Mouse (Mus musculus) intestine, postnatal 0 days (tissue): ENCODE measurements around the gene Adamtsl4. TPM values are rescaled to one million over a fixed set of nuclear protein-coding genes. Genes with fewer than 3 reads are reported as not detected.
"Not testable (repeated sequence)": the region's sequence is repeated elsewhere in the genome, so short reads cannot be mapped to it uniquely, and the experiment has no call there.

Source experiments
- ATAC-seq: fragments of 200-750 bp; cut with Nextera tagmentation; 2 replicates; pipeline ENCODE4 v1.8.0; 2017; ENCODE audit warnings: mild to moderate bottlenecking, moderate TSS enrichment, moderate library complexity
- H3K27ac ChIP-seq: fragments of 300-500 bp; sonication (generic); 2 replicates; pipeline ENCODE4 v1.5.1; 2014; ENCODE audit warnings: mild to moderate bottlenecking, low read depth, low read length, moderate library complexity
- H3K27me3 ChIP-seq: fragments of 300-500 bp; sonication (generic); replicated peaks from 2 replicates; pipeline ENCODE4 v1.6.1; 2014; ENCODE audit warnings: low read length, mixed read lengths; ENCODE audit not compliant: control insufficient read depth, insufficient read depth
- H3K36me3 ChIP-seq: fragments of 300-500 bp; sonication (generic); 2 replicates; pipeline ENCODE4 v1.6.1; 2014; ENCODE audit warnings: mild to moderate bottlenecking, moderate library complexity; ENCODE audit not compliant: control insufficient read depth, insufficient read depth
- H3K4me1 ChIP-seq: fragments of 300-500 bp; sonication (generic); replicated peaks from 2 replicates; pipeline ENCODE4 v1.6.1; 2014; ENCODE audit warnings: antibody characterized with exemption, low read length, mixed read lengths; ENCODE audit not compliant: control insufficient read depth, insufficient read depth
- H3K4me2 ChIP-seq: fragments of 300-500 bp; sonication (generic); replicated peaks from 2 replicates; pipeline ENCODE4 v1.6.1; 2014; ENCODE audit warnings: low read depth, mild to moderate bottlenecking, moderate library complexity
- H3K4me3 ChIP-seq: fragments of 300-500 bp; sonication (generic); 2 replicates; pipeline ENCODE4 v1.5.1; 2014; ENCODE audit warnings: low read depth, low read length
- H3K9ac ChIP-seq: fragments of 300-500 bp; sonication (generic); 2 replicates; pipeline ENCODE4 v1.6.1; 2014; ENCODE audit warnings: mild to moderate bottlenecking, low read depth, low read length
- H3K9me3 ChIP-seq: fragments of 300-500 bp; sonication (generic); 2 replicates; pipeline ENCODE4 v1.6.1; 2016; ENCODE audit warnings: mixed run types; ENCODE audit not compliant: control insufficient read depth
- CTCF ChIP-seq: sonication (generic); IDR thresholded peaks from 2 replicates; pipeline ENCODE4 v1.5.1; 2016; ENCODE audit warnings: low read depth, mild to moderate bottlenecking, control low read depth, antibody characterized with exemption, moderate library complexity
- WGBS: fragments of 180-500 bp; shearing (Covaris S2); extraction: QIAGEN DNeasy Blood & Tissue Kit; methylation state at CpG from one replicate; pipeline ENCODE4 v1.1.7; 2014; 5-methylcytosine and 5-hydroxymethylcytosine counted together
- polyA plus RNA-seq: library from polyadenylated mRNA; unstranded; fragments of >200 nt; fragmentation: Nextera tagmentation; extraction: Ambion mirVana; gene quantifications from 2 replicates; pipeline ENCODE4 v1.2.1, GENCODE M21; 2015

Adamtsl4 gene
- polyA plus RNA-seq, 1 experiment from 2014 or later, result 3.8 TPM

GRCm38 (mm10) chr3:95657711-95658110 lies 30.0 kb downstream of the Adamtsl4 start:
- Histone ChIP-seq H3K4me1 (peaks cover 4% of the 10 kb centered on the region; the same call in 1 of the 2 replicates), H3K9ac (peak overlapping the region; percentile 99; the same call in 1 of the 2 replicates), H3K4me3 (no peak overlapping the region), H3K36me3 (peaks cover 12% of the 10 kb centered on the region; the same call in 1 of the 2 replicates), H3K27ac (peak overlapping the region; percentile 99; the same call in 1 of the 2 replicates), H3K4me2 (peak overlapping the region; percentile 71), H3K27me3 (no peaks in the 10 kb centered on the region), H3K9me3 (no peaks in the 10 kb centered on the region)
- no peak for TF ChIP-seq CTCF
- no peak for ATAC-seq
- 78% methylated on average over 3 of the region's 3 CpGs for WGBS

- Histone ChIP-seq H3K4me1 (peaks cover 4% of the 10 kb centered on the region; the same call in 1 of the 2 replicates), H3K9ac (no peak overlapping the region), H3K9me3 (no peaks in the 10 kb centered on the region), H3K27ac (no peak overlapping the region), H3K36me3 (peaks cover 12% of the 10 kb centered on the region; the same call in 1 of the 2 replicates), H3K4me2 (no peak overlapping the region), H3K4me3 (no peak overlapping the region), H3K27me3 (no peaks in the 10 kb centered on the region)
- ATAC-seq, result no peak
- no peak for TF ChIP-seq CTCF
- 82% methylated on average over 3 of the region's 3 CpGs for WGBS
These were observed 30.6 kb downstream of the Adamtsl4 start for GRCm38 (mm10) chr3:95657108-95657507.

GRCm38 (mm10) chr3:95655437-95655836 lies 32.3 kb downstream of the Adamtsl4 start:
- Histone ChIP-seq H3K36me3 (0 out of 2 replicates have a peak, but pooled peaks cover 4% of the 10 kb centered on the region), H3K4me3 (no peak overlapping the region), H3K4me1 (peaks cover 4% of the 10 kb centered on the region; the same call in 1 of the 2 replicates), H3K9ac (no peak overlapping the region), H3K27ac (0 out of 2 replicates have a peak overlapping the region, but pooled peaks have one; percentile 10), H3K4me2 (no peak overlapping the region), H3K9me3 (no peaks in the 10 kb centered on the region), H3K27me3 (no peaks in the 10 kb centered on the region)
- ATAC-seq, result no peak
- no peak for TF ChIP-seq CTCF
- WGBS, result 78% methylated on average over 5 of the region's 5 CpGs

- 85% methylated on average over 3 of the region's 3 CpGs for WGBS
- not testable (repeated sequence) for H3K27me3 ChIP-seq, H3K4me3 ChIP-seq, H3K27ac ChIP-seq, H3K4me2 ChIP-seq, ATAC-seq, H3K9ac ChIP-seq, H3K4me1 ChIP-seq, H3K36me3 ChIP-seq, H3K9me3 ChIP-seq
These were observed 33.3 kb downstream of the Adamtsl4 start for GRCm38 (mm10) chr3:95654371-95654770.

GRCm38 (mm10) chr3:95653473-95654034 lies 34.2 kb downstream of the Adamtsl4 start:
- peaks cover 4% of the 10 kb centered on the region; the same call in 1 of the 2 replicates for H3K4me1 ChIP-seq
- TF ChIP-seq CTCF, result no peak
- H3K36me3 ChIP-seq, result no peaks in the 10 kb centered on the region
- peak; percentile 25 for ATAC-seq
- no peaks in the 10 kb centered on the region for H3K9me3 ChIP-seq
- WGBS, result 21% methylated on average over 11 of the region's 11 CpGs
- H3K9ac ChIP-seq, result no peak overlapping the region
- H3K4me3 ChIP-seq, result no peak overlapping the region
- H3K27ac ChIP-seq, result peak overlapping the region; percentile 11; the same call in 1 of the 2 replicates
- H3K27me3 ChIP-seq, result no peaks in the 10 kb centered on the region
- peak overlapping the region; percentile 6; the same call in 1 of the 2 replicates for H3K4me2 ChIP-seq

GRCm38 (mm10) chr3:95652871-95653270 lies 34.8 kb downstream of the Adamtsl4 start:
- no peak overlapping the region for H3K9ac ChIP-seq
- H3K27me3 ChIP-seq, result no peaks in the 10 kb centered on the region
- no peaks in the 10 kb centered on the region for H3K9me3 ChIP-seq
- H3K4me2 ChIP-seq, result no peak overlapping the region; the same call in 1 of the 2 replicates
- peaks cover 4% of the 10 kb centered on the region; the same call in 1 of the 2 replicates for H3K4me1 ChIP-seq
- no peak overlapping the region for H3K4me3 ChIP-seq
- TF ChIP-seq CTCF, result no peak
- WGBS, result 62% methylated on average over 6 of the region's 6 CpGs
- no peaks in the 10 kb centered on the region for H3K36me3 ChIP-seq
- no peak overlapping the region for H3K27ac ChIP-seq
- no peak for ATAC-seq
